Mouse (Mus musculus) limb, embryonic 10.5 days (tissue): ENCODE measurements around the gene Fam228a. TPM values are rescaled to one million over a fixed set of nuclear protein-coding genes. Genes with fewer than 3 reads are reported as not detected.
A peak's percentile ranks its signal among the peaks of the same experiment; 100 is the strongest.
"Not testable (repeated sequence)": the region's sequence is repeated elsewhere in the genome, so short reads cannot be mapped to it uniquely, and the experiment has no call there.

Source experiments
- DNase-seq: peaks from one replicate; pipeline ENCODE4 v3.0.0-alpha.2; 2017; ENCODE audit warnings: low spot score
- H3K27ac ChIP-seq: fragments of 300-500 bp; sonication (generic); 2 replicates; pipeline ENCODE4 v1.5.1; 2016; ENCODE audit warnings: mild to moderate bottlenecking
- H3K27me3 ChIP-seq: fragments of 300-500 bp; sonication (generic); 2 replicates; pipeline ENCODE4 v1.6.1; 2016; ENCODE audit warnings: low read depth, mild to moderate bottlenecking; ENCODE audit not compliant: poor library complexity, severe bottlenecking
- H3K36me3 ChIP-seq: fragments of 300-500 bp; sonication (generic); 2 replicates; pipeline ENCODE4 v1.6.1; 2016; ENCODE audit warnings: mild to moderate bottlenecking, moderate library complexity
- H3K4me1 ChIP-seq: fragments of 300-500 bp; sonication (generic); 2 replicates; pipeline ENCODE4 v1.6.1; 2016
- H3K4me3 ChIP-seq: fragments of 300-500 bp; sonication (generic); 2 replicates; pipeline ENCODE4 v1.5.1; 2016; ENCODE audit warnings: mild to moderate bottlenecking, moderate library complexity
- H3K9me3 ChIP-seq: fragments of 300-500 bp; sonication (generic); replicated peaks from 2 replicates; pipeline ENCODE4 v1.6.1; 2016; ENCODE audit warnings: mild to moderate bottlenecking
- WGBS: fragments of 180-500 bp; shearing (Covaris S2); methylation state at CpG from one replicate; pipeline ENCODE4 v1.1.7; 2016; 5-methylcytosine and 5-hydroxymethylcytosine counted together
- polyA plus RNA-seq: library from polyadenylated mRNA; unstranded; fragments of >200 nt; fragmentation: Nextera tagmentation; extraction: Ambion mirVana; gene quantifications from 2 replicates; pipeline ENCODE4 v1.2.1, GENCODE M21; 2016

Gene Fam228a
- polyA plus RNA-seq, 1 experiment from 2014 or later, result 0.13 TPM

GRCm38 (mm10) chr12:4709926-4710325, 28.3 kb downstream of the Fam228a start:
- WGBS, result 91% methylated on average over 7 of the region's 7 CpGs
- H3K9me3 ChIP-seq, result no peaks in the 10 kb centered on the region
- H3K4me3 ChIP-seq, result no peak overlapping the region
- peak; percentile 23 for DNase-seq
- H3K4me1 ChIP-seq, result peaks cover 3% of the 10 kb centered on the region; the same call in 1 of the 2 replicates
- peaks cover 31% of the 10 kb centered on the region for H3K36me3 ChIP-seq
- no peaks in the 10 kb centered on the region for H3K27me3 ChIP-seq
- H3K27ac ChIP-seq, result no peak overlapping the region

- no peaks in the 10 kb centered on the region for H3K27me3 ChIP-seq
- H3K4me3 ChIP-seq, result no peak overlapping the region
- peaks cover 31% of the 10 kb centered on the region for H3K36me3 ChIP-seq
- no peak overlapping the region for H3K27ac ChIP-seq
- 79% methylated on average over 8 of the region's 8 CpGs for WGBS
- H3K9me3 ChIP-seq, result no peaks in the 10 kb centered on the region
- DNase-seq, result peak; percentile 26
- peaks cover 2% of the 10 kb centered on the region; the same call in 1 of the 2 replicates for H3K4me1 ChIP-seq
These were observed 29.2 kb downstream of the Fam228a start for GRCm38 (mm10) chr12:4708881-4709604.

GRCm38 (mm10) chr12:4708296-4708695, 29.9 kb downstream of the Fam228a start:
- 83% methylated on average over 4 of the region's 4 CpGs for WGBS
- Histone ChIP-seq H3K27me3 (no peaks in the 10 kb centered on the region), H3K27ac (no peak overlapping the region), H3K4me3 (no peak overlapping the region), H3K36me3 (peaks cover 31% of the 10 kb centered on the region), H3K9me3 (no peaks in the 10 kb centered on the region), H3K4me1 (no peaks in the 10 kb centered on the region)
- peak; percentile 25 for DNase-seq

DNA sequence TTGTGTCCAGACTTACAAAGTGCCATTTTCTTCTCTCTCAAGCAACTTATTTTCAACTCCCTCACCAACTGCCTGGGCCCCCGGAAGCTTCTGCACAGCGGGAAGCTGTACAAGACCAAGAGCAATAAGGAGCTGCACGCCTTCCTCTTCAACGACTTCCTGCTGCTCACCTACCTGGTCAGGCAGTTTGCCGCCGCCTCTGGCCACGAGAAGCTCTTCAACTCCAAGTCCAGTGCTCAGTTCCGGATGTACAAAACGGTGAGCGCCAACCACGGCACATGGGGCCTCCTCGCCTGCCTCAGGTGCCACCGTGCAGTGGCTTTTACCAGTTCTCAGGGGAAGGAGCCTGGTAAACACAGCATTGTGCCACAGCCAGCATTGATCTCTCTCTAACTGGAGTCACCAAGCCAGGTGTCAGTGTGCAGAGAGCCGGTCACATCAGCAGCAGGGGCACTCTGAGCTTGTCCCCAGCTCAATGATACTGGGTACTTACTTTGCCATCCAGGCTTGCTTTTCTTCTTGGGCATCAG, 30.7 kb downstream of the Fam228a start:
- Histone ChIP-seq H3K4me3 (no peak overlapping the region), H3K27ac (no peak overlapping the region), H3K4me1 (no peaks in the 10 kb centered on the region), H3K27me3 (no peaks in the 10 kb centered on the region), H3K9me3 (no peaks in the 10 kb centered on the region), H3K36me3 (peaks cover 31% of the 10 kb centered on the region)
- no peak for DNase-seq
- WGBS, result 91% methylated on average over 14 of the region's 14 CpGs

DNA sequence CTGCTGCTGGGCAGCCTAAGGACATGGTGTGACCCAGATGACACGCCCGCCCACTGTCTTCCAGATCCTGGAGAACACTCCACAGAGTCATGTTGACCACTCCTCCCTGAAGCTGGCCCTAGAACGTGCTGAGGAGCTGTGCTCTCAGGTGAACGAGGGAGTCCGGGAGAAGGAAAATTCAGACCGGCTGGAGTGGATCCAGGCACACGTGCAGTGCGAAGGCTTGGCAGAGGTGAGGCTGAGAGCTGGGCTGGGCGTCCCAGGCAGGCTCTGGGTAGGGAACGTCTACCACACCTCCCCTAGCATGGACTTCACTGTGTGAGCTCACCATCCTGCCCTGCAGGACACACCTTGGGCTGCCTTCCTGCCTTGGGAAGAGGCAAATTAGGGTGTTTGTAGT, 31.3 kb downstream of the Fam228a start:
- Histone ChIP-seq H3K4me3 (no peak overlapping the region), H3K9me3 (no peaks in the 10 kb centered on the region), H3K36me3 (peaks cover 27% of the 10 kb centered on the region), H3K27ac (no peak overlapping the region), H3K4me1 (no peaks in the 10 kb centered on the region), H3K27me3 (no peaks in the 10 kb centered on the region)
- WGBS, result 86% methylated on average over 10 of the region's 10 CpGs
- DNase-seq, result no peak

GRCm38 (mm10) chr12:4706175-4706574, 32.1 kb downstream of the Fam228a start:
- Histone ChIP-seq H3K9me3 (no peaks in the 10 kb centered on the region), H3K27me3 (no peaks in the 10 kb centered on the region), H3K36me3 (peaks cover 27% of the 10 kb centered on the region), H3K27ac (no peak overlapping the region), H3K4me1 (no peaks in the 10 kb centered on the region), H3K4me3 (no peak overlapping the region)
- DNase-seq, result no peak
- WGBS, result 92% methylated on average over 5 of the region's 5 CpGs

DNA sequence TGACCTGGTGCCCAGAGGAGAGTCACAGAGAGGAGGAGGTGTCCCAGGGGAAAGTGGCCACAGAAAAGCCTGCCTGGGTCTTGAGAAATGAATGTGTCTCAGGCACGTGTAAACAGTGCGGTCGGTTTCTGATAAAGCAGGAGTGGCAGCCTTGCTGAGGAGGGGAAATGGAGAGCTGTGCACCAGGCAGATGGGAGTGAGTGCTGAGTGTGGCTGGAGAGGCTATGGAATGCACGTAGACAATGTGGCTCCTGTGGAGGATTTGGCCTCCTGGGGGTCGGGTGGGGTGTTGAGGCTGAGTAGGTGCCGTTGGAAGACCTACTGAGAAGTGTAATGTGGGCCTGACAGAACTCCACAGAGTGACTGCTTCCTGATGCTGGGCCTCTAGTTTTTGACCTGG, 32.6 kb downstream of the Fam228a start:
- H3K27me3 ChIP-seq, H3K4me3 ChIP-seq, H3K27ac ChIP-seq, H3K4me1 ChIP-seq, H3K9me3 ChIP-seq, DNase-seq: not testable (repeated sequence)
- H3K36me3 ChIP-seq, result peaks cover 27% of the 10 kb centered on the region
- 76% methylated on average over 6 of the region's 6 CpGs for WGBS

GRCm38 (mm10) chr12:4694534-4694933, 43.7 kb downstream of the Fam228a start:
- 86% methylated on average over 1 of the region's 1 CpGs for WGBS
- DNase-seq, result no peak
- H3K27me3 ChIP-seq, result no peaks in the 10 kb centered on the region

DNA sequence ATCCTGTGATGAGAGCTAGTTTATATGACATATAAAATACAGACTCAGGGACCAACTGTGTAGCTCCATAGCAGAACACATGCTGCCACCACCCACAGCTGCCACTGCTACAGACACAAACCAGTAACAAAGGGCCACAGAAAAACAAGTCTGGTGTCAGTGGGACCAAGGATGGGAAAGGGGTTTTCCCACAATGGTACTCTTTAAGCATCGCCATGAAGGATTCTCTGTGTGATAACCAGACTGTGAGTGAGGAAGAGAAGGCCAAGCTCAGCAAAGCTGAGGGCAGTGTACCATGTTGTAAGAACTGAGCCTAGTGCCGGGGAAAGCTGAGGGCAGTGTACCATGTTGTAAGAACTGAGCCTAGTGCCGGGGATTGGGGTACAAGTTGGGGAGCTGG, 47.0 kb downstream of the Fam228a start:
- H3K27ac ChIP-seq, result no peak overlapping the region
- H3K4me1 ChIP-seq, result no peaks in the 10 kb centered on the region
- 90% methylated on average over 3 of the region's 3 CpGs for WGBS
- H3K9me3 ChIP-seq, result no peaks in the 10 kb centered on the region
- no peak overlapping the region for H3K4me3 ChIP-seq
- no peaks in the 10 kb centered on the region for H3K27me3 ChIP-seq
- peak; percentile 16 for DNase-seq
- no peaks in the 10 kb centered on the region for H3K36me3 ChIP-seq

More at GRCm38 (mm10) chr12:4694534-4694933, 43.7 kb downstream of the Fam228a start:
- Histone ChIP-seq H3K36me3 (no peaks in the 10 kb centered on the region), H3K4me3 (no peak overlapping the region), H3K9me3 (no peaks in the 10 kb centered on the region), H3K27ac (no peak overlapping the region), H3K4me1 (no peaks in the 10 kb centered on the region)

- H3K36me3 ChIP-seq, result no peaks in the 10 kb centered on the region
- DNase-seq, result peak; percentile 21
- no peak overlapping the region for H3K27ac ChIP-seq
- no peak overlapping the region for H3K4me3 ChIP-seq
- WGBS, result 97% methylated on average over 14 of the region's 14 CpGs
- H3K27me3 ChIP-seq, result no peaks in the 10 kb centered on the region
- H3K9me3 ChIP-seq, result no peaks in the 10 kb centered on the region
- H3K4me1 ChIP-seq, result no peaks in the 10 kb centered on the region
These were observed 48.9 kb downstream of the Fam228a start for GRCm38 (mm10) chr12:4689341-4689740.

GRCm38 (mm10) chr12:4688386-4688785, 49.8 kb downstream of the Fam228a start:
- no peak overlapping the region for H3K27ac ChIP-seq
- H3K36me3 ChIP-seq, result no peaks in the 10 kb centered on the region
- no peaks in the 10 kb centered on the region for H3K4me1 ChIP-seq
- no peak for DNase-seq
- H3K27me3 ChIP-seq, result no peaks in the 10 kb centered on the region
- H3K4me3 ChIP-seq, result no peak overlapping the region
- no peaks in the 10 kb centered on the region for H3K9me3 ChIP-seq
- 88% methylated on average over 2 of the region's 2 CpGs for WGBS

GRCm38 (mm10) chr12:4685441-4685840, 52.8 kb downstream of the Fam228a start:
- no peak overlapping the region for H3K4me3 ChIP-seq
- no peaks in the 10 kb centered on the region for H3K36me3 ChIP-seq
- no peaks in the 10 kb centered on the region for H3K27me3 ChIP-seq
- no peaks in the 10 kb centered on the region for H3K4me1 ChIP-seq
- H3K9me3 ChIP-seq, result no peaks in the 10 kb centered on the region
- WGBS, result 87% methylated on average over 4 of the region's 4 CpGs
- DNase-seq, result no peak
- H3K27ac ChIP-seq, result no peak overlapping the region

DNA sequence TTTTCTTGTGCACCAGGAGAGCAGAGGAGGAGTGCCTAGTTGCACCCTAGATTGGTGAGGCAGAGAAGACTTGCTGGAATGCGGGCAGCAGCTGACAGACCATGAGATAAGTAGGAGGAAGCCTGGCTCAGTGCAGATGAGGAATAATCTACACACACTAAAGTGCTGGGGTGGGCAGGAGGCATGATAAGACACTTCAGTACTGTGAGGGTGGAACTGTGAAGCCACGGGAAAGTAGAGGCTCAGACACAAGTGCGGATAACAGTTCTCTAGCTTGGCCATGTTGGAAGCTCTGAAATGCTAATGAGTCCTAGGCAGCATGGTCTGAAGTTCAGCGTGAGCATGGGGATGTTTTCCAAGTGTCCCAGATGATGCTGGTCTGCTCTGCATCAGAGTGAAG, 58.3 kb downstream of the Fam228a start:
- Histone ChIP-seq H3K36me3 (0 out of 2 replicates have a peak, but pooled peaks cover 3% of the 10 kb centered on the region), H3K4me3 (no peak overlapping the region), H3K27ac (no peak overlapping the region), H3K4me1 (no peaks in the 10 kb centered on the region), H3K9me3 (no peaks in the 10 kb centered on the region), H3K27me3 (no peaks in the 10 kb centered on the region)
- no peak for DNase-seq
- WGBS, result 72% methylated on average over 4 of the region's 4 CpGs
